Comparison of ENCODE assay signal across 11 mouse cellular contexts in genomic region chr5:17419215-17419820, GRCm38 (mm10). TPM values are rescaled to one million over a fixed set of nuclear protein-coding genes. Genes with fewer than 3 reads are reported as not detected.
DNase-seq lines count a peak whose midpoint lies in the region; ATAC-seq and TF ChIP-seq lines count a peak whose summit lies in the region.
"Had no signal": no experiment of that assay in that cellular context is flagged by ENCODE, and none has a peak within 500 bp of the region (broad histone marks: within the 10 kb centered on the region; RNA-seq: fewer than 3 reads in every experiment).

No protein-coding gene starts in this region.

- TF ChIP-seq EP300 in heart, adult 2 months (IDR thresholded peaks at IDR 0.05; ENCODE audit: insufficient read depth, low read depth, low read length): no peak

- no peak for ATAC-seq in intestine, embryonic 14.5 days (replicated peaks; ENCODE audit: low FRiP score, low TSS enrichment, low read depth)
- no peak for ATAC-seq in limb, embryonic 14.5 days (ENCODE audit: low FRiP score, low read depth)
- no peak for ATAC-seq in erythroblast, adult 5-6 weeks (replicated peaks; ENCODE audit: low FRiP score, poor library complexity, severe bottlenecking)

- no peaks in the 10 kb centered on the region for H3K36me3 ChIP-seq in heart, adult 2 months (ENCODE audit: control insufficient read depth, insufficient read depth, low read length)
- H3K36me3 ChIP-seq in intestine, embryonic 14.5 days (ENCODE audit: control insufficient read depth, insufficient read depth, low read length): no peaks in the 10 kb centered on the region
- H3K36me3 ChIP-seq in limb, embryonic 14.5 days (ENCODE audit: control insufficient read depth, insufficient read depth, low read length): no peaks in the 10 kb centered on the region
- H3K36me3 ChIP-seq in thymus, adult 2 months (ENCODE audit: control insufficient read depth, insufficient read depth, low read length): no peaks in the 10 kb centered on the region
- H3K36me3 ChIP-seq: stomach, embryonic 15.5 days had no signal

- H3K79me2 ChIP-seq in heart, adult 2 months (replicated peaks; ENCODE audit: control insufficient read depth, insufficient read depth, low read length): no peaks in the 10 kb centered on the region

- H3K9me3 ChIP-seq in intestine, embryonic 14.5 days (ENCODE audit: control insufficient read depth, low read length): no peaks in the 10 kb centered on the region
- H3K9me3 ChIP-seq in limb, embryonic 14.5 days (ENCODE audit: control insufficient read depth, low read length): no peaks in the 10 kb centered on the region
- H3K9me3 ChIP-seq: stomach, embryonic 15.5 days had no signal

- 94% methylated on average over 1 of the region's 1 CpGs for WGBS in heart, adult 2 months
- 74% methylated on average over 1 of the region's 1 CpGs for whole genome bisulfite sequencing in intestine, embryonic 14.5 days
- 72% methylated on average over 1 of the region's 1 CpGs for WGBS in limb, embryonic 14.5 days
- WGBS in thymus, adult 2 months: 94% methylated on average over 1 of the region's 1 CpGs

- intact Hi-C loops in heart, adult 2 months (cut with DNase I): no loop called here

- H3K9ac ChIP-seq in heart, adult 2 months (ENCODE audit: low read depth, low read length): no peak overlapping the region
- H3K9ac ChIP-seq in intestine, embryonic 14.5 days (ENCODE audit: low read length): no peak overlapping the region
- no peak overlapping the region for H3K9ac ChIP-seq in limb, embryonic 14.5 days (ENCODE audit: low read depth, low read length, severe bottlenecking)
- H3K9ac ChIP-seq: stomach, embryonic 15.5 days had no signal

- H3K4me2 ChIP-seq in intestine, embryonic 14.5 days (ENCODE audit: low read length): no peak overlapping the region
- H3K4me2 ChIP-seq in limb, embryonic 14.5 days (replicated peaks; ENCODE audit: low read depth, low read length, severe bottlenecking): no peak overlapping the region
- H3K4me2 ChIP-seq: stomach, embryonic 15.5 days had no signal

- DNase-seq in heart, adult 8-10 months (ENCODE audit: low spot score): peak; percentile 7
- DNase-seq in heart, adult 2 months: no peak
- peak; percentile 86 for DNase-seq in embryo, embryonic 10 days (ENCODE audit: low spot score)
- peak; percentile 55 for DNase-seq in intestine, embryonic 14.5 days (ENCODE audit: low spot score)
- peak; percentile 22 for DNase-seq in limb, embryonic 14.5 days (ENCODE audit: low spot score)
- no peak for DNase-seq in thymus, postnatal 4 days
- DNase-seq in thymus, adult 2 months: no peak

- no peak overlapping the region for H3K27ac ChIP-seq in heart, adult 2 months
- peak overlapping the region; percentile 20; the same call in 1 of the 2 replicates for H3K27ac ChIP-seq in intestine, embryonic 14.5 days (ENCODE audit: low read depth)
- H3K27ac ChIP-seq in limb, embryonic 14.5 days (replicated peaks; ENCODE audit: low read depth, low read length): no peak overlapping the region
- H3K27ac ChIP-seq in thymus, adult 2 months (ENCODE audit: control insufficient read depth, insufficient read depth, low read length): no peak overlapping the region
- H3K27ac ChIP-seq: stomach, embryonic 15.5 days had no signal

- no peak overlapping the region for H3K4me3 ChIP-seq in heart, adult 2 months
- no peak overlapping the region for H3K4me3 ChIP-seq in intestine, embryonic 14.5 days (ENCODE audit: low read depth, low read length)
- no peak overlapping the region for H3K4me3 ChIP-seq in limb, embryonic 14.5 days (replicated peaks; ENCODE audit: low read length)
- no peak overlapping the region for H3K4me3 ChIP-seq in thymus, adult 2 months (ENCODE audit: control insufficient read depth, insufficient read depth, low read length)
- H3K4me3 ChIP-seq: stomach, embryonic 15.5 days had no signal

- TF ChIP-seq POLR2A in heart, adult 2 months (IDR thresholded peaks at IDR 0.05; ENCODE audit: insufficient read depth, low read depth, low read length): no peak
- TF ChIP-seq POLR2A in limb, embryonic 14.5 days (IDR thresholded peaks at IDR 0.05; ENCODE audit: borderline replicate concordance, extremely low read depth, insufficient read depth, insufficient read length): no peak
- TF ChIP-seq POLR2A in thymus, adult 2 months (IDR thresholded peaks at IDR 0.05; ENCODE audit: control insufficient read depth, extremely low read depth, insufficient read depth, low read length, poor library complexity): no peak

- no peaks in the 10 kb centered on the region for H3K4me1 ChIP-seq in heart, adult 2 months (ENCODE audit: control insufficient read depth, insufficient read depth, low read length)
- H3K4me1 ChIP-seq in intestine, embryonic 14.5 days (replicated peaks; ENCODE audit: control insufficient read depth, insufficient read depth, low read length): 0 out of 2 replicates have a peak, but pooled peaks cover 4% of the 10 kb centered on the region
- no peaks in the 10 kb centered on the region for H3K4me1 ChIP-seq in limb, embryonic 14.5 days (ENCODE audit: control insufficient read depth, insufficient read depth, low read length)
- H3K4me1 ChIP-seq in thymus, adult 2 months (replicated peaks; ENCODE audit: control insufficient read depth, insufficient read depth, low read length): no peaks in the 10 kb centered on the region

- no peak for TF ChIP-seq CTCF in heart, adult 2 months (IDR thresholded peaks at IDR 0.05)
- no peak for TF ChIP-seq CTCF in thymus, adult 2 months (IDR thresholded peaks at IDR 0.05; ENCODE audit: borderline replicate concordance, control insufficient read depth, extremely low read depth, insufficient read depth, low read length, poor library complexity)

- no peaks in the 10 kb centered on the region for H3K27me3 ChIP-seq in heart, adult 2 months (ENCODE audit: control insufficient read depth, insufficient read depth, low read length)
- H3K27me3 ChIP-seq in intestine, embryonic 14.5 days (replicated peaks; ENCODE audit: control insufficient read depth, insufficient read depth, low read length): no peaks in the 10 kb centered on the region
- no peaks in the 10 kb centered on the region for H3K27me3 ChIP-seq in limb, embryonic 14.5 days (ENCODE audit: control insufficient read depth, insufficient read depth, low read length)
- no peaks in the 10 kb centered on the region for H3K27me3 ChIP-seq in thymus, adult 2 months (ENCODE audit: control insufficient read depth, insufficient read depth, low read length)
- H3K27me3 ChIP-seq: stomach, embryonic 15.5 days had no signal

RNA-seq across cellular contexts. Expression of gene Speer4f2, which starts 46.3 kb away (rescaled TPM):
- total RNA-seq in heart, adult 8-10 months (2022): not detected
- not detected for total RNA-seq in heart, adult 2 months (2021)
- polyA plus RNA-seq in heart, adult 2 months (2012; rRNA removed): not detected in 2 replicates
- polyA plus RNA-seq in intestine, embryonic 14.5 days (2014; fragmentation: Nextera tagmentation; extraction: Ambion mirVana): not detected in 2 replicates
- polyA plus RNA-seq in limb, embryonic 14.5 days (2012; rRNA removed): not detected in 2 replicates
- polyA plus RNA-seq in limb, embryonic 14.5 days (2014; fragmentation: Nextera tagmentation; extraction: Ambion mirVana): not detected in 2 replicates
- polyA plus RNA-seq in thymus, adult 2 months (2012; rRNA removed): not detected in 2 replicates
- total RNA-seq in erythroblast, adult 5-6 weeks (2015; ENCODE audit: low replicate concordance): not detected in 2 replicates
- total RNA-seq in erythroblast, adult 5-6 weeks (2017; ENCODE audit: low replicate concordance): not detected in 2 replicates
- polyA plus RNA-seq: heart, embryonic 16.5 days; lung, embryonic 16.5 days; stomach, embryonic 15.5 days had no signal

RNA-seq across cellular contexts. Expression of gene Speer4f1, which starts 56.6 kb away (rescaled TPM):
- total RNA-seq in heart, adult 8-10 months (2022): not detected
- not detected for total RNA-seq in heart, adult 2 months (2021)
- polyA plus RNA-seq in heart, adult 2 months (2012; rRNA removed): not detected in 2 replicates
- polyA plus RNA-seq in intestine, embryonic 14.5 days (2014; fragmentation: Nextera tagmentation; extraction: Ambion mirVana): not detected in 2 replicates
- not detected in 2 replicates for polyA plus RNA-seq in limb, embryonic 14.5 days (2012; rRNA removed)
- not detected in 2 replicates for polyA plus RNA-seq in limb, embryonic 14.5 days (2014; fragmentation: Nextera tagmentation; extraction: Ambion mirVana)
- not detected in 2 replicates for polyA plus RNA-seq in thymus, adult 2 months (2012; rRNA removed)
- not detected in 2 replicates for total RNA-seq in erythroblast, adult 5-6 weeks (2015; ENCODE audit: low replicate concordance)
- not detected in 2 replicates for total RNA-seq in erythroblast, adult 5-6 weeks (2017; ENCODE audit: low replicate concordance)
- polyA plus RNA-seq: heart, embryonic 16.5 days; lung, embryonic 16.5 days; stomach, embryonic 15.5 days had no signal

Comparison
In these comparisons a context has a peak if more than half of its experiments do, and no peak if none do; other contexts are left out.
1. DNase-seq: peak in heart, adult 8-10 months (single experiment), embryo, embryonic 10 days (single experiment), intestine, embryonic 14.5 days (single experiment) and limb, embryonic 14.5 days (single experiment); none in heart, adult 2 months (0 of 2), thymus, postnatal 4 days (single experiment) and thymus, adult 2 months (single experiment).